Mouse (Mus musculus) stomach, embryonic 14.5 days (tissue): ENCODE results near the gene Skp1a. TPM values are rescaled to one million over a fixed set of nuclear protein-coding genes. Genes with fewer than 3 reads are reported as not detected.
A peak's percentile ranks its signal among the peaks of the same experiment; 100 is the strongest.

ENCODE experiments used
- ATAC-seq: fragments of 200-750 bp; cut with Nextera tagmentation; 2 replicates; pipeline ENCODE4 v1.8.0; 2017; ENCODE audit warnings: low read depth, moderate TSS enrichment; ENCODE audit not compliant: insufficient number of reproducible peaks, insufficient read depth, low FRiP score
- H3K27ac ChIP-seq: fragments of 300-500 bp; sonication (generic); 2 replicates; pipeline ENCODE4 v1.5.1; 2014; ENCODE audit warnings: mild to moderate bottlenecking, low read length, moderate library complexity, mixed read lengths
- H3K27me3 ChIP-seq: fragments of 300-500 bp; sonication (generic); 2 replicates; pipeline ENCODE4 v1.6.1; 2014; ENCODE audit warnings: low read length, control low read depth, mixed read lengths; ENCODE audit not compliant: control insufficient read depth, insufficient read depth
- H3K36me3 ChIP-seq: fragments of 300-500 bp; sonication (generic); 2 replicates; pipeline ENCODE4 v1.6.1; 2014; ENCODE audit warnings: mild to moderate bottlenecking, control low read depth, low read length, moderate library complexity, mixed read lengths; ENCODE audit not compliant: control insufficient read depth, insufficient read depth
- H3K4me1 ChIP-seq: fragments of 300-500 bp; sonication (generic); 2 replicates; pipeline ENCODE4 v1.6.1; 2014; ENCODE audit warnings: low read length, control low read depth, mixed read lengths; ENCODE audit not compliant: control insufficient read depth, insufficient read depth
- H3K4me2 ChIP-seq: fragments of 300-500 bp; sonication (generic); replicated peaks from 2 replicates; pipeline ENCODE4 v1.6.1; 2014; ENCODE audit warnings: low read depth, low read length, control low read depth
- H3K4me3 ChIP-seq: fragments of 300-500 bp; sonication (generic); 2 replicates; pipeline ENCODE4 v1.5.1; 2014; ENCODE audit warnings: low read depth, low read length, control low read depth
- H3K9ac ChIP-seq: fragments of 300-500 bp; sonication (generic); replicated peaks from 2 replicates; pipeline ENCODE4 v1.6.1; 2014; ENCODE audit warnings: low read depth, mild to moderate bottlenecking, control low read depth, low read length, moderate library complexity, mixed read lengths
- H3K9me3 ChIP-seq: fragments of 300-500 bp; sonication (generic); 2 replicates; pipeline ENCODE4 v1.6.1; 2016; ENCODE audit warnings: low read depth, low read length, control low read depth; ENCODE audit not compliant: control insufficient read depth
- WGBS: fragments of 180-500 bp; shearing (Covaris S2); extraction: QIAGEN DNeasy Blood & Tissue Kit; methylation state at CpG from one replicate; pipeline ENCODE4 v1.1.7; 2014; 5-methylcytosine and 5-hydroxymethylcytosine counted together
- polyA plus RNA-seq: library from polyadenylated mRNA; unstranded; fragments of >200 nt; fragmentation: Nextera tagmentation; extraction: Ambion mirVana; gene quantifications from 2 replicates; pipeline ENCODE4 v1.2.1, GENCODE M21; 2014

Gene Skp1a
- polyA plus RNA-seq, 1 experiment from 2014 or later = 800 TPM

- Histone ChIP-seq H3K4me2 (no peak overlapping the region), H3K27me3 (no peaks in the 10 kb centered on the region), H3K9ac (no peak overlapping the region), H3K36me3 (peaks cover 36% of the 10 kb centered on the region), H3K9me3 (no peaks in the 10 kb centered on the region), H3K4me1 (peaks cover 12% of the 10 kb centered on the region; the same call in 1 of the 2 replicates), H3K27ac (no peak overlapping the region), H3K4me3 (no peak overlapping the region)
- WGBS = 91% methylated on average over 2 of the region's 2 CpGs
- no peak for ATAC-seq
These were observed 17.7 kb downstream of the Skp1a start for GRCm38 (mm10) chr11:52249452-52249851.

GRCm38 (mm10) chr11:52251770-52252169 lies 20.0 kb downstream of the Skp1a start:
- Histone ChIP-seq H3K36me3 (peaks cover 20% of the 10 kb centered on the region), H3K4me2 (no peak overlapping the region), H3K27ac (no peak overlapping the region), H3K9me3 (no peaks in the 10 kb centered on the region), H3K27me3 (no peaks in the 10 kb centered on the region), H3K9ac (no peak overlapping the region), H3K4me1 (peaks cover 12% of the 10 kb centered on the region; the same call in 1 of the 2 replicates), H3K4me3 (no peak overlapping the region)
- ATAC-seq = no peak
- 70% methylated on average over 5 of the region's 5 CpGs for WGBS

GRCm38 (mm10) chr11:52252692-52253091 lies 20.9 kb downstream of the Skp1a start:
- H3K4me1 ChIP-seq = peaks cover 12% of the 10 kb centered on the region; the same call in 1 of the 2 replicates
- no peaks in the 10 kb centered on the region for H3K9me3 ChIP-seq
- H3K27me3 ChIP-seq = no peaks in the 10 kb centered on the region
- no peak overlapping the region for H3K4me3 ChIP-seq
- no peak overlapping the region for H3K4me2 ChIP-seq
- H3K36me3 ChIP-seq = peaks cover 15% of the 10 kb centered on the region
- no peak overlapping the region; the same call in 1 of the 2 replicates for H3K27ac ChIP-seq
- H3K9ac ChIP-seq = no peak overlapping the region
- 45% methylated on average over 1 of the region's 1 CpGs for WGBS
- no peak for ATAC-seq

GRCm38 (mm10) chr11:52253674-52254375 lies 22.0 kb downstream of the Skp1a start:
- peak; percentile 47; the same call in 1 of the 2 replicates for ATAC-seq
- Histone ChIP-seq H3K9ac (no peak overlapping the region), H3K4me2 (no peak overlapping the region), H3K27me3 (no peaks in the 10 kb centered on the region), H3K4me3 (no peak overlapping the region), H3K36me3 (peaks cover 9% of the 10 kb centered on the region), H3K9me3 (no peaks in the 10 kb centered on the region), H3K27ac (peak overlapping the region; percentile 29; the same call in 1 of the 2 replicates), H3K4me1 (peaks cover 12% of the 10 kb centered on the region; the same call in 1 of the 2 replicates)
- WGBS = 63% methylated on average over 11 of the region's 11 CpGs

GRCm38 (mm10) chr11:52255077-52255476 lies 23.3 kb downstream of the Skp1a start:
- Histone ChIP-seq H3K4me3 (no peak overlapping the region), H3K27me3 (no peaks in the 10 kb centered on the region), H3K27ac (no peak overlapping the region), H3K9me3 (no peaks in the 10 kb centered on the region), H3K4me2 (no peak overlapping the region), H3K9ac (no peak overlapping the region), H3K36me3 (0 out of 2 replicates have a peak, but pooled peaks cover 3% of the 10 kb centered on the region), H3K4me1 (peaks cover 12% of the 10 kb centered on the region; the same call in 1 of the 2 replicates)
- ATAC-seq = no peak
- 90% methylated on average over 8 of the region's 8 CpGs for WGBS

- no peaks in the 10 kb centered on the region for H3K36me3 ChIP-seq
- H3K4me2 ChIP-seq = no peak overlapping the region
- H3K4me3 ChIP-seq = no peak overlapping the region
- no peak for ATAC-seq
- H3K9ac ChIP-seq = no peak overlapping the region
- 84% methylated on average over 3 of the region's 3 CpGs for WGBS
- no peak overlapping the region for H3K27ac ChIP-seq
- no peaks in the 10 kb centered on the region for H3K9me3 ChIP-seq
- no peaks in the 10 kb centered on the region for H3K27me3 ChIP-seq
- peaks cover 12% of the 10 kb centered on the region; the same call in 1 of the 2 replicates for H3K4me1 ChIP-seq
These were observed 25.6 kb downstream of the Skp1a start for GRCm38 (mm10) chr11:52257376-52257775.

- no peaks in the 10 kb centered on the region for H3K36me3 ChIP-seq
- no peaks in the 10 kb centered on the region for H3K9me3 ChIP-seq
- peaks cover 3% of the 10 kb centered on the region; the same call in 1 of the 2 replicates for H3K4me1 ChIP-seq
- H3K4me2 ChIP-seq = no peak overlapping the region
- no peak overlapping the region for H3K27ac ChIP-seq
- no peak overlapping the region for H3K9ac ChIP-seq
- no peak overlapping the region for H3K4me3 ChIP-seq
- 56% methylated on average over 5 of the region's 5 CpGs for WGBS
- no peak for ATAC-seq
- H3K27me3 ChIP-seq = no peaks in the 10 kb centered on the region
These were observed 26.9 kb downstream of the Skp1a start for GRCm38 (mm10) chr11:52258711-52259110.

- Histone ChIP-seq H3K27ac (no peak overlapping the region), H3K4me2 (no peak overlapping the region), H3K27me3 (no peaks in the 10 kb centered on the region), H3K36me3 (no peaks in the 10 kb centered on the region), H3K9ac (no peak overlapping the region), H3K4me1 (peaks cover 8% of the 10 kb centered on the region; the same call in 1 of the 2 replicates), H3K4me3 (no peak overlapping the region), H3K9me3 (no peaks in the 10 kb centered on the region)
- WGBS = 73% methylated on average over 4 of the region's 4 CpGs
- ATAC-seq = no peak
These were observed 29.1 kb downstream of the Skp1a start for GRCm38 (mm10) chr11:52260878-52261277.
